Mouse (Mus musculus) CH12.LX (cell line): Measurements from ENCODE around the gene Tmem206. TPM values are rescaled to one million over a fixed set of nuclear protein-coding genes. Genes with fewer than 3 reads are reported as not detected.

Source experiments
- DNase-seq: peaks from one replicate; pipeline ENCODE4 v3.0.0-alpha.2; 2013; ENCODE audit errors: extremely low read depth
- H3K27ac ChIP-seq: 2 replicates; pipeline ENCODE4 v1.5.1; 2012; ENCODE audit warnings: low read depth, mild to moderate bottlenecking, control low read depth, moderate library complexity; ENCODE audit not compliant: insufficient read depth
- H3K27me3 ChIP-seq: replicated peaks from 2 replicates; pipeline ENCODE3; 2012; ENCODE audit warnings: inconsistent platforms
- H3K36me3 ChIP-seq, 2 experiments: replicated peaks in 1 of 2; 2 replicates each; pipeline versions ENCODE3 to v1.6.1; 2012; ENCODE audit warnings: inconsistent platforms in 1 of 2, low read length in 1 of 2, mild to moderate bottlenecking in 1 of 2, mixed read lengths in 1 of 2, moderate library complexity in 1 of 2; ENCODE audit not compliant: control insufficient read depth in 1 of 2, insufficient read depth in 1 of 2
- H3K4me1 ChIP-seq, 2 experiments: 2 replicates each; pipeline ENCODE4 v1.6.1; 2012; ENCODE audit warnings: inconsistent platforms in 1 of 2, moderate library complexity in 1 of 2; ENCODE audit not compliant: insufficient read depth in 2 of 2, control insufficient read depth in 1 of 2
- H3K4me2 ChIP-seq: 2 replicates; pipeline ENCODE4 v1.6.1; 2012; ENCODE audit warnings: low read depth, mild to moderate bottlenecking, control low read depth; ENCODE audit not compliant: poor library complexity, insufficient read depth, severe bottlenecking
- H3K4me3 ChIP-seq, 3 experiments: fragments of 150-350 bp in 1 of 3; sonication (generic) in 1 of 3; replicated peaks in 1 of 3; 2 replicates each; pipeline versions ENCODE3 to v1.5.1; 2011 to 2012; ENCODE audit warnings: low read depth in 2 of 3, low read length in 2 of 3, mild to moderate bottlenecking in 2 of 3, moderate library complexity in 2 of 3, control low read depth in 1 of 3, improper control_type of control experiment in 1 of 3, inconsistent platforms in 1 of 3, mixed read lengths in 1 of 3; ENCODE audit not compliant: poor library complexity in 1 of 3
- H3K79me2 ChIP-seq: replicated peaks from 2 replicates; pipeline ENCODE4 v1.6.1; 2012; ENCODE audit warnings: mild to moderate bottlenecking, moderate library complexity; ENCODE audit not compliant: control insufficient read depth, poor library complexity, insufficient read depth, severe bottlenecking; ENCODE audit errors: extremely low read depth
- H3K9ac ChIP-seq: 2 replicates; pipeline ENCODE4 v1.6.1; 2012; ENCODE audit warnings: low read depth, mild to moderate bottlenecking, control low read depth, moderate library complexity; ENCODE audit not compliant: insufficient read depth
- H3K9me3 ChIP-seq: replicated peaks from 2 replicates; pipeline ENCODE3; 2012; ENCODE audit warnings: low read length, inconsistent platforms, mixed read lengths
- BHLHE40 ChIP-seq: IDR thresholded peaks from 2 replicates; pipeline ENCODE4 v1.6.1; 2011; ENCODE audit warnings: mild to moderate bottlenecking, low read depth, low read length, improper control_type of control experiment
- CHD1 ChIP-seq: IDR thresholded peaks from 2 replicates; pipeline ENCODE4 v1.6.1; 2012; ENCODE audit warnings: low read depth, low read length, improper control_type of control experiment, inconsistent platforms
- CHD2 ChIP-seq: IDR thresholded peaks from 2 replicates; pipeline ENCODE4 v1.6.1; 2011; ENCODE audit warnings: low read length, improper control_type of control experiment
- ELF1 ChIP-seq: IDR thresholded peaks from 2 replicates; pipeline ENCODE4 v1.6.1; 2014; ENCODE audit warnings: low read depth, mild to moderate bottlenecking, inconsistent platforms, low read length, improper control_type of control experiment
- EP300 ChIP-seq: IDR thresholded peaks from 2 replicates; pipeline ENCODE4 v1.6.1; 2011; ENCODE audit warnings: low read length, improper control_type of control experiment
- ETS1 ChIP-seq: conservative IDR thresholded peaks from 2 replicates; pipeline ENCODE4 v1.6.1; 2012; ENCODE audit warnings: low read depth, mild to moderate bottlenecking, inconsistent platforms, low read length, improper control_type of control experiment, moderate library complexity
- GABPA ChIP-seq: IDR thresholded peaks from 2 replicates; pipeline ENCODE4 v1.6.1; 2012; ENCODE audit warnings: low read depth, low read length, improper control_type of control experiment, inconsistent platforms; ENCODE audit not compliant: insufficient replicate concordance
- HCFC1 ChIP-seq: IDR thresholded peaks from 2 replicates; pipeline ENCODE4 v1.6.1; 2012; ENCODE audit warnings: low read depth, mild to moderate bottlenecking, inconsistent platforms, low read length, improper control_type of control experiment
- JUN ChIP-seq: IDR thresholded peaks from 2 replicates; pipeline ENCODE4 v1.6.1; 2011; ENCODE audit warnings: low read depth, mild to moderate bottlenecking, low read length, improper control_type of control experiment, moderate library complexity; ENCODE audit not compliant: insufficient read depth
- JUND ChIP-seq: conservative IDR thresholded peaks from 2 replicates; pipeline ENCODE4 v1.6.1; 2011; ENCODE audit warnings: low read depth, low read length, improper control_type of control experiment
- KAT2A ChIP-seq: IDR thresholded peaks from 2 replicates; pipeline ENCODE4 v1.6.1; 2012; ENCODE audit warnings: low read length, improper control_type of control experiment, inconsistent platforms; ENCODE audit not compliant: insufficient replicate concordance
- MAFK ChIP-seq: IDR thresholded peaks from 2 replicates; pipeline ENCODE4 v1.6.1; 2011; ENCODE audit warnings: low read length, improper control_type of control experiment; ENCODE audit not compliant: insufficient replicate concordance
- MAX ChIP-seq: IDR thresholded peaks from 2 replicates; pipeline ENCODE4 v1.6.1; 2011; ENCODE audit warnings: low read length, improper control_type of control experiment
- MAZ ChIP-seq: IDR thresholded peaks from 2 replicates; pipeline ENCODE4 v1.6.1; 2012; ENCODE audit warnings: low read depth, mild to moderate bottlenecking, inconsistent platforms, low read length, improper control_type of control experiment, moderate library complexity
- NELFE ChIP-seq: IDR thresholded peaks from 2 replicates; pipeline ENCODE4 v1.6.1; 2011; ENCODE audit warnings: low read depth, low read length, improper control_type of control experiment
- NRF1 ChIP-seq: IDR thresholded peaks from 2 replicates; pipeline ENCODE4 v1.6.1; 2014; ENCODE audit warnings: low read depth, mild to moderate bottlenecking, inconsistent platforms, low read length, improper control_type of control experiment, moderate library complexity
- PAX5 ChIP-seq: IDR thresholded peaks from 2 replicates; pipeline ENCODE4 v1.6.1; 2012; ENCODE audit warnings: low read length, inconsistent platforms, mixed read lengths
- POLR2A ChIP-seq: IDR thresholded peaks from 2 replicates; pipeline ENCODE4 v1.6.1; 2011; ENCODE audit warnings: low read depth, mild to moderate bottlenecking, improper control_type of control experiment, low read length
- POLR2AphosphoS2 ChIP-seq: IDR thresholded peaks from 2 replicates; pipeline ENCODE4 v1.6.1; 2011; ENCODE audit warnings: low read depth, low read length, improper control_type of control experiment
- RAD21 ChIP-seq: IDR thresholded peaks from 2 replicates; pipeline ENCODE4 v1.6.1; 2011; ENCODE audit warnings: low read depth, mild to moderate bottlenecking, low read length, improper control_type of control experiment, moderate library complexity
- RCOR1 ChIP-seq: conservative IDR thresholded peaks from 2 replicates; pipeline ENCODE4 v1.6.1; 2012; ENCODE audit warnings: low read depth, mild to moderate bottlenecking, inconsistent platforms, low read length, improper control_type of control experiment
- SIN3A ChIP-seq: IDR thresholded peaks from 2 replicates; pipeline ENCODE4 v1.6.1; 2012; ENCODE audit warnings: low read length, improper control_type of control experiment, inconsistent platforms
- SMC3 ChIP-seq: IDR thresholded peaks from 2 replicates; pipeline ENCODE4 v1.6.1; 2011; ENCODE audit warnings: low read depth, low read length, improper control_type of control experiment
- UBTF ChIP-seq: IDR thresholded peaks from 2 replicates; pipeline ENCODE4 v1.6.1; 2012; ENCODE audit warnings: low read depth, mild to moderate bottlenecking, inconsistent platforms, low read length, improper control_type of control experiment, moderate library complexity
- USF1 ChIP-seq: IDR thresholded peaks from 2 replicates; pipeline ENCODE4 v1.6.1; 2014; ENCODE audit warnings: low read depth, mild to moderate bottlenecking, inconsistent platforms, low read length, improper control_type of control experiment
- USF2 ChIP-seq: conservative IDR thresholded peaks from 2 replicates; pipeline ENCODE4 v1.6.1; 2011; ENCODE audit warnings: low read depth, low read length, improper control_type of control experiment
- ZC3H11A ChIP-seq: IDR thresholded peaks from 2 replicates; pipeline ENCODE4 v1.6.1; 2012; ENCODE audit warnings: low read depth, mild to moderate bottlenecking, inconsistent platforms, low read length, improper control_type of control experiment
- ZKSCAN1 ChIP-seq: IDR thresholded peaks from 2 replicates; pipeline ENCODE4 v1.6.1; 2012; ENCODE audit warnings: low read depth, inconsistent platforms, low read length, improper control_type of control experiment, borderline replicate concordance
- ZNF384 ChIP-seq: IDR thresholded peaks from 2 replicates; pipeline ENCODE4 v1.6.1; 2012; ENCODE audit warnings: low read depth, low read length, improper control_type of control experiment, inconsistent platforms
- dilution Hi-C: fragments of 300-500 bp; cut with MboI; formaldehyde crosslinking; loops from 2 replicates; pipeline ENCODE4 v1.14.3; 2020; ENCODE audit warnings: low sequenced_read_pairs; ENCODE audit not compliant: extremely low pct_unique_long_range_greater_than_20kb, extremely low pct_ligation_motif_present
- in situ Hi-C: fragments of 300-500 bp; cut with MboI; formaldehyde crosslinking; loops from 3 replicates; pipeline ENCODE4 v1.14.3; 2019; ENCODE audit warnings: low sequenced_read_pairs, low pct_ligation_motif_present, low pct_unique_long_range_greater_than_20kb, mixed read lengths
- polyA plus RNA-seq: library from polyadenylated mRNA; unstranded; fragments of >175 nt; gene quantifications from 2 replicates; pipeline ENCODE4 v1.2.1, GENCODE M21; 2012; ENCODE audit warnings: low read depth; ENCODE audit not compliant: insufficient read length
- total RNA-seq, 2 experiments: library from RNA; depleted of rRNA; stranded (reverse); fragments of 300-350 nt in 1 of 2; fragments of >200 nt in 1 of 2; gene quantifications; 2 replicates each; pipeline ENCODE4 v1.2.3; 2012 to 2014

Tmem206 gene
- total and polyA plus RNA-seq, 3 experiments: 13.1 to 16.4 (median 15.4) TPM

DNA sequence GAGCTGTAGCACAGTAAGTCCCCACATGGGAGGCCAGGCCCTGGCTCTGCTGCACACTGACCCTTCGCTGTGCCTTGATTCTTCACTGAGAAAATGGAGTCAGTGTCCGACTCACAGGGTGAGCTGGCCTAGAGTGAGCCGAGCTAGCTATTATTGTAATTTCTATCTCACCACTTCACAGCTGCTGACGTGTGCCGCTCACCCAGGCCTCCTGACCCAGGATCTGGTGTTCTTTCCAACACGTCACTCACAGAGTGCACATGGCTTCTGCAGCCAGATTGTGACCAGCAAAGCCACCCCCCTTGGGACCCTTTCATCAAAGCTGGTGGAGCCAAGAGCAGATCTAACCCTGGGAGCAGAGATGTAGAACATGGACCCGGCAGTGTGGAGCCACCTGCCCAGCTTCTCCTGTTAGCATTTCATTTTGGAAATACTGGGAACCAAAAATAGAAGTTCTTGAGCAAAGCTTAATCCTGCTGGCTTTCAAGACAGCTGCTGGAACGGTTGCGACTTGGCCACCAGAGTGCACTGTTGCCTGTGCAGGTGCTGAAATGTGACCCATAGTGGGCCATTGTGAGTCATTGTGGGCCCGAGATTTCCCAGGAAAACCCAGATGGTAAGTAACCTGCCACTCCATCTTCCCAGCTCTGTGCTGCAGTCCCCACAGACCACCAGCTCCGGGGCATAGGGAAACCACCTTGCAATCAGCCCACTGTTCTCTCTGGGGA lies 26.3 kb upstream of the Tmem206 start (continued):
- TF ChIP-seq CHD1 (no peak), MAZ (peak; percentile 57), SMC3 (peak; percentile 76), MAFK (peak; percentile 52; the same call in 1 of the 2 replicates), HCFC1 (no peak), JUND (peak; percentile 60; the same call in 1 of the 2 replicates), ZNF384 (no peak), POLR2AphosphoS2 (no peak), RCOR1 (peak; percentile 66; the same call in 1 of the 2 replicates), NRF1 (peak; percentile 32; the same call in 1 of the 2 replicates), ZKSCAN1 (no peak), UBTF (no peak), NELFE (peak; percentile 57), MAX (peak; percentile 72), POLR2A (no peak), USF2 (no peak), EP300 (peak; percentile 75), USF1 (no peak)
- TF ChIP-seq, all 38 proteins: peak for 22

DNA sequence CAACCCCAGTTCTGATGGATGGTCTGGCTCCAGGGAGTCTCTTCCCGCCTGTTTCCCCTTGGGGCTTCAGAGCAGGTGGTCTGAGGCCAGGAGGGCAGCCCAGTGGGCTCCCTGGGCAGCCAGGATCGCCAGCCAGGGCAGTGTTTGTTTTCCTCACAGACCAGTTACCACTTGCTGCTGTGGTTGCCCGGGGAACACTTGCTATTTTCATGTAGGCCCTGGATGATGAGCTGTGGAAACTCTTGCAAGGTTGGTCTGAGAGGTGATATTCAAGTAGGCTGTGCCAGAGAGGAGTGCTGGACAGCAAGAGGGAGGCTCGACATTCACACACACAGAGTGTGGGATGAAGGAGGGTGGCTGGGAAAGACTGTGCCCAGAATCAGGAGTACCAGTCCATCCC lies 23.8 kb upstream of the Tmem206 start:
- H3K4me2 ChIP-seq: no peak overlapping the region
- H3K4me3 ChIP-seq: no peak overlapping the region
- DNase-seq: no peak
- H3K9ac ChIP-seq: no peak overlapping the region
- no peak for TF ChIP-seq SIN3A
- no peak for TF ChIP-seq GABPA
- no peak for TF ChIP-seq MAZ
- no peak for TF ChIP-seq POLR2A
- TF ChIP-seq UBTF: no peak
- no peak for TF ChIP-seq KAT2A
- TF ChIP-seq CHD2: no peak
- TF ChIP-seq RAD21: no peak
- no peak for TF ChIP-seq CHD1
- TF ChIP-seq ZKSCAN1: no peak
- TF ChIP-seq ETS1: no peak
- no peak for TF ChIP-seq ZC3H11A
- no peak for TF ChIP-seq SMC3
- TF ChIP-seq BHLHE40: no peak
- TF ChIP-seq RCOR1: no peak
- no peak for TF ChIP-seq JUN
- no peak for TF ChIP-seq ELF1
- no peak for TF ChIP-seq USF2
- no peak for TF ChIP-seq JUND
- TF ChIP-seq PAX5: no peak
- TF ChIP-seq, all 38 proteins: peak for 0
- Histone ChIP-seq H3K27me3 (no peaks in the 10 kb centered on the region), H3K4me1 (peaks cover 58 to 85% of the 10 kb centered on the region in 2 experiments), H3K36me3 (peaks cover 4 to 8% of the 10 kb centered on the region in 2 experiments), H3K9me3 (no peaks in the 10 kb centered on the region), H3K27ac (no peak overlapping the region), H3K79me2 (no peaks in the 10 kb centered on the region)
- dilution Hi-C loops: no loop called here
- in situ Hi-C loops: no loop called here
